Mouse (Mus musculus) left cerebral cortex, postnatal 25 days (tissue): ENCODE measurements at regions not wholly inside any gene's neighbourhood (a gene's known extent, or its start where the extent isn't known, plus 50 kb on each side); places are given as distances from the start of the nearest gene placed in this dataset.
A peak's percentile ranks its signal among the peaks of the same experiment; 100 is the strongest.

Experiments used
- DNase-seq, 2 experiments: peaks; one replicate each; pipeline ENCODE4 v3.0.0; 2022; ENCODE audit warnings: low spot score in 2 of 2, mixed read lengths in 1 of 2
- intact Hi-C: fragments of 180-260 bp; cut with DNase I; formaldehyde crosslinking; loops from one replicate; pipeline ENCODE4 v1.15.1; 2025

GRCm38 (mm10) chr7:40245188-40245587 is 652.9 kb upstream of the Vstm2b start:
- no peak for DNase-seq
- intact Hi-C loops, result no loop called here

GRCm38 (mm10) chr7:40248521-40248920 is 649.6 kb upstream of the Vstm2b start:
- intact Hi-C loops, result no loop called here
- peak in 1 of 2 experiments; percentile 47 for DNase-seq

GRCm38 (mm10) chr7:40253486-40253885 is 644.6 kb upstream of the Vstm2b start:
- intact Hi-C loops, result no loop called here

GRCm38 (mm10) chr7:40257733-40258376 is 640.3 kb upstream of the Vstm2b start:
- DNase-seq, result no peak
- intact Hi-C loops, result no loop called here

More at GRCm38 (mm10) chr7:40253486-40253885, 644.6 kb upstream of the Vstm2b start:
- no peak for DNase-seq

- intact Hi-C loops, result no loop called here
These were observed 639.8 kb upstream of the Vstm2b start for GRCm38 (mm10) chr7:40258377-40258739.

GRCm38 (mm10) chr7:40273459-40274072 is 624.6 kb upstream of the Vstm2b start:
- DNase-seq, result peak; percentile 80 to 87
- intact Hi-C loops, result loop anchor here (1.0 to 10.0 kb wide), 5 partner anchors 200 to 669 kb away; no protein-coding TSS in a partner anchor

More at GRCm38 (mm10) chr7:40258377-40258739, 639.8 kb upstream of the Vstm2b start:
- DNase-seq, result no peak

GRCm38 (mm10) chr7:40275078-40275477 is 623.0 kb upstream of the Vstm2b start:
- intact Hi-C loops, result loop anchor here (2.0 to 10.0 kb wide), 2 partner anchors 426 to 630 kb away; no protein-coding TSS in a partner anchor
- DNase-seq, result no peak

DNA sequence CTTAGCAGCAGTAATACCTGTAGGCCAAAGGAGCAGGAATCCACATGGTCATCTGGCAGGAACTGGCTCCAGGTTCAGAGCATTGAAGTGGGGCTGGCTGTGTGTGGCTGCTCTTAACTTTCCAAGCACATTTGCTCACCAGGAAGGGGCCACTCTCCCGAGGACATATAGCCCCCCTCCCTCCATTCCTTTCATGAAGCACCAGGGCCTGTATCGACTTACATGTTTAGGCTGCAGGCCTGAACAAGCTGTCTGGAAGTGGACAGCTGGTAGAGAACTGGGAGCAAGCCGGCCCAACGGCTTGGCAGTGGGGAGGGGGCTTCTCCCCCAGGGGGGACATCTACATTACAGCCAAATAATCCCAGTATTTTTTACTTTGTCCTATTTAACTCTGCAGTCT is 622.5 kb upstream of the Vstm2b start:
- DNase-seq, result no peak
- intact Hi-C loops, result loop anchor here (2.0 to 10.0 kb wide), 2 partner anchors 427 to 629 kb away; no protein-coding TSS in a partner anchor

GRCm38 (mm10) chr7:40276116-40276515 is 622.0 kb upstream of the Vstm2b start:
- no peak for DNase-seq
- intact Hi-C loops, result loop anchor here (10.0 kb wide), 1 partner anchor 629 kb away; no protein-coding TSS in a partner anchor

GRCm38 (mm10) chr7:40290166-40290565 is 608.0 kb upstream of the Vstm2b start:
- intact Hi-C loops, result no loop called here
- no peak for DNase-seq

GRCm38 (mm10) chr7:40310558-40310957 is 587.6 kb upstream of the Vstm2b start:
- no peak for DNase-seq
- intact Hi-C loops, result no loop called here

- DNase-seq, result peak in 1 of 2 experiments; percentile 35
- intact Hi-C loops, result no loop called here
These were observed 577.0 kb upstream of the Vstm2b start for GRCm38 (mm10) chr7:40321171-40321570.

DNA sequence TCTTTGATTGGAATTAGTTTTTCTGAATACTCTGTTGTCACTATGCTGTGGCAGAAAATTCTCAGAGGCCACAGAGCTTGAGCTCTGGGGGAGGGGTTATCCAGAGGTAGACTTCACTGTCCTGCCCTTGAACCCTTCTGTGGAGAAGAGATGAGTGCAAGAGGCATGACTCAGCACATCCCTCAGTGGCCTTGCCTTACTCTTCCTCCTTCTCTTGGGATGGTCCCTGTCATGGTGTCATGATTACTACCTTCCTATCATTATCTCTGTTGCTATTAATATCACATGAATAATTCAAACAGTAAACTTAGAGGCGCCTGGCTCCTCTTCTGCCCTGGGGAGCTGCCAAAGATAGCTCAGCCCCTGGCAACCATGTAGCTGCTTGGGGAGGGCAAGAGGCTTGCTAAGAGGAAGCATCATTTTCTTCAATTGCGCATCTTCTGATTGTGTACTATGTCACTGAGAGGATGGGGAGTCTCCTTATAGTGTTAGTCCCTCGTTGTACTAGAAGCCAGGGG is 572.9 kb upstream of the Vstm2b start:
- intact Hi-C loops, result loop anchor here (5.0 kb wide), 1 partner anchor 62 kb away; no protein-coding TSS in a partner anchor
- DNase-seq, result no peak

- no peak for DNase-seq
- intact Hi-C loops, result no loop called here
These were observed 565.7 kb upstream of the Vstm2b start for GRCm38 (mm10) chr7:40332455-40332854.

DNA sequence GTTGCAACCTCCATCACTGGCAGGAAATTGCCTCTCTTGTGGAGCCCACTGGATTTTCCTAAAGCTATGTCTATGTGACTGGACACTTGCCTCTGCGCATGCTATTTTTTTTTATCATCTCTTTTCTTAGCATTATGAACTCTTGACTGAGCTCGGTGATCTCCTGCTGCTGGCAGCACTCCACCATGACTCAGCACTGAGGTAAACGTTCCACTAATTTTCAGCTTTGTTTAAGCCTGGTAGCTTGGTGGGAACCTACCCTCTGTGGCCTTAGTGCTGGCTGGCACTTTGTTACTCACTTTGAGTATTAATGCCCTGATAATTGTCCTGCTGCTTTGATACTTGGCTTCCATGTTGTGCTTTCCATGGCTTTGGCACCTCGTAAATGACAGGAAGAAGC is 545.8 kb upstream of the Vstm2b start:
- intact Hi-C loops, result no loop called here
- DNase-seq, result no peak

DNA sequence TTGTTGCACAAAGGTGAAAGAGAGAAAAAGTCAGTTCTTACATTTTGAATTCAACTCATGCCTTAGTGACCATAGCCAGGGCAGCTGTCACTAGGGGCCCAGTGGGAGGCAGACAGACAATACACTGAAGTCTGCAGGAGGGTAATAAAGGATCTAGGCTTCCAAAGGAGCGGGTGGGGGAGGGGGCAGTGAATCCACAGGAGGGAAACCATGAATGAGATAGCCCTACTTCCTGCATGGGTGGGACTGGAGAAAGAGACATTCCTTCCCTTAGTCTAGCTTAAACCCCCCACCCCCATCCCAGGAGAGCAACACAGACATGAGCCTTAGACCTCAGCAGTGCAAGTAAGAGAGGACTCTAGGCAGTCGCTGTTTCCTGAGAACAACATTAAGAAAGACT is 535.4 kb upstream of the Vstm2b start:
- no peak for DNase-seq
- intact Hi-C loops, result no loop called here

GRCm38 (mm10) chr7:40372713-40373112 is 525.4 kb upstream of the Vstm2b start:
- intact Hi-C loops, result no loop called here
- no peak for DNase-seq

GRCm38 (mm10) chr7:40377839-40378238 is 520.3 kb upstream of the Vstm2b start:
- DNase-seq, result no peak
- intact Hi-C loops, result no loop called here

- intact Hi-C loops, result no loop called here
- peak in 1 of 2 experiments; percentile 38 for DNase-seq
These were observed 516.9 kb upstream of the Vstm2b start for GRCm38 (mm10) chr7:40381244-40381643.

DNA sequence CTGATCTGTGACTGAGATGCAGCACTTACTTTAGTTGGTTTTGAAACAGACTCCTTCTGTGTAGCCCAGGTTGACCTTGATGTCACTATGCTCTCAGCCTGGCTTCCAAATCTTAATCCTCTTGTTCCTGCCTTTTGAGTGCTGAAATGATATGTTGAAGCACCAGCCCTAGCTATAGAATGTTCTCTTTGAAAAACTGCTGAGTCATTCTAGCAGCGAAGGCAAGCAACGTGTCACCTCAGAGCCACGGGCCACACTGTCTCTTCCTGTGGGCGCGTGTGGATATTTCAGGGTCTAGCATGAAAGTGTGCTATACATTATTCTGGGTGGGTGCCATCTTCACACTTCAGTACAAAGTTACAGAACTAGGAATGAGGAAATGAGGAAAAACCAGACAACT is 510.0 kb upstream of the Vstm2b start:
- intact Hi-C loops, result loop anchor here (5.0 kb wide), 1 partner anchor 61 kb away; no protein-coding TSS in a partner anchor
- peak in 1 of 2 experiments; percentile 45 for DNase-seq

- intact Hi-C loops, result loop anchor here (5.0 to 10.0 kb wide), 2 partner anchors 62 to 515 kb away; no protein-coding TSS in a partner anchor
- DNase-seq, result no peak
These were observed 508.3 kb upstream of the Vstm2b start for GRCm38 (mm10) chr7:40389795-40390194.
